Mouse (Mus musculus) gastrocnemius, adult 2 months (tissue): ENCODE results near the gene Itpr2. TPM values are rescaled to one million over a fixed set of nuclear protein-coding genes. Genes with fewer than 3 reads are reported as not detected.

Experiments used
- DNase-seq: peaks from one replicate; pipeline ENCODE4 v3.0.0; 2022
- H3K27ac ChIP-seq: fragments of 200-600 bp; 2 replicates; pipeline ENCODE4 v1.8.1; 2022; ENCODE audit warnings: mild to moderate bottlenecking
- H3K4me3 ChIP-seq: fragments of 200-600 bp; 2 replicates; pipeline ENCODE4 v1.8.1; 2022; ENCODE audit warnings: mild to moderate bottlenecking, moderate library complexity
- CTCF ChIP-seq: fragments of 200-600 bp; IDR thresholded peaks from 2 replicates; pipeline ENCODE4 v1.8.1; 2022; ENCODE audit warnings: antibody characterized with exemption, mild to moderate bottlenecking, moderate library complexity
- intact Hi-C: fragments of 180-260 bp; cut with DNase I; formaldehyde crosslinking; loops from one replicate; pipeline ENCODE4 v1.15.1; 2025
- long read RNA-seq, 2 experiments: library from polyadenylated mRNA; stranded (forward); transcript quantifications; one replicate each; pipeline ENCODE4 v2.0.0; 2021
- total RNA-seq, 2 experiments: library from RNA; stranded (reverse); gene quantifications; 2 replicates each; pipeline ENCODE4 v1.2.3; 2021

Itpr2 gene
- total RNA-seq = 1 to 10 TPM; 7.4 to 9.9 TPM
- long read RNA-seq, experiment 1, partial matches to known transcripts = 0 of 1 reads
- long read RNA-seq, experiment 1, other reads (novel, unspliced or antisense) = 1 of 1 reads
- long read RNA-seq, experiment 2 = 0 reads

DNA sequence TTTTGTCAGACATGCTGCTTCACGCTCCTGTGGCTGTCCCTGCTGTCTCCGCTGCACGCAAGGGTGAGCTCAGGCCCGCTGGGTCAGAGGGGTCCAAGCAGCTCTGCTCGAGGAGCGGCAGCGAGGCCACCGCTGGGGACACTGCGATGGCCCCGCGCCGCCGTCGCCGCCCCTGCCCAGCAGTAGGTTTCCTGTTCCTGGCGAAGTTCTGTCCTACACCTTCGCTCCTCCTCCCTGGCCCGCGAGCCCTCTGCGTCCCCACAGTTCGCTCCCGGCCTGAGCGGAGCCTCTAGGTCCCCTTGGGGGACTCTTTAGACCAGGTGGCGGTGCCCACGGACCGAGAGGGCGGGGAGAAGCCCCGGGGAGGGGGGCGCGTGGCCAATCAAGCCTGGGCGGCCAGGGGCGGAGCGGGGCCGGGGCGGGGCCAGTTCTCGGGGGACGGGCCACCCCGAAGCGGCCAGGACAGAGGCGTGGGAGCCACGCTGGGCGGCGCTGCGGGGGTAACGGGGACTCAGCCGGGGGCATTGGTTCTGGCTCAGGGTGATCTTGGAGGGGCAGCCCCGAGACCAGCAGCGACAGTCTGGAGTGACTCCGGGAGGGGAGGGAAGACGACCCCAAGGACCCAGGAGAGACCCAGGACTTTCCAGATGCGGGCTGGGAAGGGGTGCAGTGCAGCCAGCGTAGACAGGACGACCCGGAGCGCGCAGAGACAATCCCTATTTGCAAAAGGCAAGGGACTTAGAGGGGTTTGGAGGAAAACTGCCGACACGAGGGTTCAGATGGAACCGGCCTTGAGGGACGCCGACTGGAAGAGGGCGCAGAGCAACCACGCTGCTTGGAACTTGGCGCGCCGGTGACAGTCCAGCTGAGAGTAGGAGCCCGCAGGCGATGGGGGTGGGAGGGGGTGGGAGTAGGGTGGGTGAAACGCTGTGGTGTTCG lies at the start of gene Itpr2:
Gene Itpr2, minus strand, starts transcription at position 358 of the 939 bp plus-strand sequence.
- Histone ChIP-seq H3K4me3 (peak within 1 kb of the TSS; percentile 85), H3K27ac (peak within 1 kb of the TSS; percentile 89)
- peak; percentile 97 for DNase-seq
- peak; percentile 53 for TF ChIP-seq CTCF
- intact Hi-C loops = loop anchor here (2.0 to 5.0 kb wide), 3 partner anchors 35 to 91 kb away; partner anchors contain the start of genes Fgfr1op2 and Ints13

DNA sequence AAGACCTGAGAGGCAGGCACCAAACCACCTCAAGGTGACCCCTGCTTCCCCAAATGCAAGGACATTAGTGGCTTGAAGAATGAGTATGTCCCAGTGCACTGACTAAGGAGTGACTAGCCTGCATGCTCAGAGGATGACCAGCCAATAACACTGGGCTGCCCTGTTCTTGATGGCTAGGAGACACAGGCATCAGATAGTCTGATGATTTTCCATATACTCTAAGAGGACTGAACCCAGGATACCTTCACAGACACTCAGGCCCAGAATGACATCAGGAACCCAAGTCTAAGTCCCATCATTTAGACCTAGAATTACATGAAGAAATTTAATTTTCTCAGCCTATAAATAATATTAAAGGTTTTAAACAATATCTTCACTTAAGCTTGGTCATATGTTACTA lies 49.3 kb upstream of the Itpr2 start:
- intact Hi-C loops = loop anchor here (5.0 kb wide), 1 partner anchor 41 kb away; no protein-coding TSS in a partner anchor
- no peak for DNase-seq
- H3K4me3 ChIP-seq = no peak overlapping the region
- no peak overlapping the region for H3K27ac ChIP-seq
- TF ChIP-seq CTCF = no peak

DNA sequence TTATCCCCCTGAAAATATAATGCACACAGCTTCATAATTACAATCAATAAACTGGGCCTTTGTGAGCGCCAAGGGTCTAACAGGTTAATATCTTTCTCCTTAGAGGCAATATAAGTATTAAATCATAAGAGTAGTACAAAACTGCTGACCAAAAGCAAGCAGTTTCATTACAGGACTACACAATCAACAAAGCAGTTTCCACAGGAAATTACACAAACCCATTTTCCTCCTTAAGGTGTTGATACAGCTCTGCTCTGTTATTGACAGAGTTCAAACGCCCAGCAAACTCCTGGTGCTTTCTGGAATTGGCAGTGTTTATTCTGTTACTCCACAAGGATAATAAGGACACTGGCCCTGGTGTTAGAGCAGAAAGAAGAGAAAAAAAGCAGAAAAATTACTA lies 48.4 kb upstream of the Itpr2 start:
- TF ChIP-seq CTCF = no peak
- intact Hi-C loops = loop anchor here (5.0 kb wide), 1 partner anchor 42 kb away; no protein-coding TSS in a partner anchor
- no peak overlapping the region for H3K4me3 ChIP-seq

DNA sequence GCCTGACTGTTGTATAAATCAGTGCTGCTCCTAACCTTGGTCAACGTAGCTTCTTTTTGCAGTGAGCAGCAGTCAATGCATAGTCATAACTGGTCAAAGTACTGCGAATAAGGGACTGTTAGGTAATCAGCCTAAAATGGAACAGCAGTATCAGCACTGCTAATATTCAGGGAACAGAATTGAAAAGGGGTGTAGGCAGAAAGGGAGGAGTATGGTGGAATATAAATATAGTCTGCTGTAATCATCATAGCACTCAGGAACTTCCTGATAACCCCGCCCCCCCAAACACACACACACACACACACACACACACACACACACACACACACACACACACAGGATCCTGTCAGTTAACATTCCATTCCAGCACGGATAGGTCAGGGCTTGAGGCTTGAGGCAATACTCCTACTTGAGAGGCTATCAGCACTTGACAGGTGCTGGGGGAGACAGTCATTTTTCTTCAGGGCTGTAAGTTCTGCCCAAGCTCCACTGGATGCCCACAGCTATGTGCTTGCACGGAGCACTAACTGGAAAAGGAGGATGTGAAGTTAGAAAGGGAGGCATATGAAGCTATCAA lies 43.4 kb upstream of the Itpr2 start:
- H3K27ac ChIP-seq = no peak overlapping the region
- intact Hi-C loops = no loop called here

More for the DNA sequence above, 48.4 kb upstream of the Itpr2 start:
- no peak overlapping the region for H3K27ac ChIP-seq
- DNase-seq = no peak

DNA sequence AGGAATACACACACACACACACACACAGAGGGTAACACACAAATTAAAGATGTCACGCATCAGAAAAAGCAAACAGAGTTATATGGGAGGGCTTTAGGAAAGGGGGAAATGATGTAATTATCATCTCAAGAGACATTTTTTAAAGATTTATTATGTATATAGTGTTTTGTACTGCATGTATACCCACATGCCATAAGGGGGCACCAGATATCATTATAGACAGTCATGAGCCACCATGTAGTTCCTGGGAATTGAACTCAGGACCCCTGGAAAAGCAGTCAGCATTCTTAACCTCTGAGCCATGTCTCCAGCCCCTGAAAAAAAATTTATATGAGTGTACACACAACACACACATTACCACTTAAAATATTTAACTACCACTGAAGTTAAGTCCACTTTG lies 42.6 kb upstream of the Itpr2 start:
- H3K27ac ChIP-seq = no peak overlapping the region

More for the DNA sequence above, 43.4 kb upstream of the Itpr2 start:
- DNase-seq = no peak
- TF ChIP-seq CTCF = no peak
- no peak overlapping the region for H3K4me3 ChIP-seq

DNA sequence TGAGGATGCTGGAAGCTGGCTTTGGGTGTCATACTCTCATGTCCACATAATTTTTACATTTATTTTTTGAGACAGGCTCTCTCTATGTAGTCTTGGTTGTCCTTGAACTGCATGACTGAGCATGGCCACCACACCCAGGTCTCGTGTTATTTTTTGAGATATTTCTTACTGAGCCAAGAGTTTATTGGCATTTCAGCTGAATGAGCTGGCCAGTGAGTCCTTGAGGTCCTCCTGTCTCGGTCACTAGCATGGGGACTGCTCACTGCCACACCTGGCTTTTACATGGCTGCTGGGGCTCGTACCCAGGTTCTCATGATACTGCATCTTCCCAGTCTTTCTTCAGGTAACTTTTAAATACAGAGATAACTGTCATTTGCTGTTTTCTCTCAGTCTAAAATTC lies 38.4 kb upstream of the Itpr2 start:
- H3K27ac ChIP-seq = no peak overlapping the region
- no peak overlapping the region for H3K4me3 ChIP-seq
- TF ChIP-seq CTCF = no peak
- no peak for DNase-seq
- intact Hi-C loops = no loop called here

More for the DNA sequence above, 42.6 kb upstream of the Itpr2 start:
- intact Hi-C loops = no loop called here
- no peak for DNase-seq
- TF ChIP-seq CTCF = no peak
- no peak overlapping the region for H3K4me3 ChIP-seq

DNA sequence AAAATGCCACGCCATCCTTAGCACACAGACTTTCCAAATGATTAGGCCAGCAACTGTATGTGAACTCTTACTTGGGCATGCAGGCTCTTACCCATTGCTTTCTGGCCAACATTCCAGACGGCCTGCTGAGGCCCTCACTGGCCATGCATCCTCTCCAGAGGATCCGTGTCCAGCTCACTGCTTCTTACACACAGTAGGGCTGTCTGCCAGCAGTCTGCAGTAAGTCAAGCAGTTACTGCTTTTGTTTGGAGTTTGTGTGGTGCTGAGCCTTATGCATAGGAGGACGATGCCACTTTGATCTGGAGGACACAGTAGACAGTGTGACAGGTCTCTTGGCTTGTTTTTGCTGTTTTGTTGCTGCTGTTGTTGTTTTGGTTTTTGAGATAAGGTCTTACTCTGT lies 36.6 kb upstream of the Itpr2 start:
- intact Hi-C loops = no loop called here
- H3K4me3 ChIP-seq = no peak overlapping the region
- no peak for DNase-seq
- H3K27ac ChIP-seq = no peak overlapping the region
- no peak for TF ChIP-seq CTCF

DNA sequence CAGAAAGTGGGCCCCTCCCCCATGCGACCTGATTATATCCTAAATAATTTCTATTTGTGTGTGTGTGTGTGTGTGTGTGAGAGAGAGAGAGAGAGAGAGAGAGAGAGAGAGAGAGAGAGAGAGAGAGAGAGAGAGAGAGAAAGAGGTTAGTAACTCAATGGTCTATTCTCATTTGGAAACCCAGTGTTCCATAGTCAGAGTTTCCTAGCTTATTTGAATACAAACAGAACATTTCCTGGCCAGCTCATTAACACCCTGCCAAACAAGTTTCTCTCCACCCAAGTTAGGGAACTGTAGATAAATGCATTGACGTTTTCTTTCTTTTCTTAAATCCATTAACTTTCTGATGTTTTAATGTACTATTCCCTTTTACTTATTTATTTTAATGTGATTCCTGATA lies 36.0 kb upstream of the Itpr2 start:
- Histone ChIP-seq H3K4me3 (no peak overlapping the region), H3K27ac (no peak overlapping the region)
- intact Hi-C loops = no loop called here
- no peak for TF ChIP-seq CTCF
- no peak for DNase-seq

DNA sequence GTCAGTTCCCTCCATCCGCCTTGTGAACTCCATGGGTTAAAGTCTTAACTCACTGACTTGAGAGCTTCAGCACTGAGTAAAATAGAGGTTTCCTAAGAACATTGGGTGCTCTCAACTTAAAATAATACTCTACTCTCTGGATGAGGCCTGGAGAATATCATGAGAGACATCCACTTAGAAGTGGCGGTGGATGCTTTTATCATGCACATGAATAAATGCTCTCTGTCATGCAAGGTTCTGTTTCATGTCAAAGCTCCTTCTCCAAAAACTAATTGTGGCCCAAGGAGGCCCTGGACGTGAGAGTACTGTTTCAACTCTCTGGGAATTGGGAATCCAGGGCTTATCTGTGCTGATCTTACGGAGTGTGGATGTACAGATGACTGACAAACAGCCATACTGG lies 35.1 kb upstream of the Itpr2 start:
- intact Hi-C loops = no loop called here
- Histone ChIP-seq H3K27ac (no peak overlapping the region), H3K4me3 (no peak overlapping the region)
- TF ChIP-seq CTCF = no peak
- DNase-seq = no peak

DNA sequence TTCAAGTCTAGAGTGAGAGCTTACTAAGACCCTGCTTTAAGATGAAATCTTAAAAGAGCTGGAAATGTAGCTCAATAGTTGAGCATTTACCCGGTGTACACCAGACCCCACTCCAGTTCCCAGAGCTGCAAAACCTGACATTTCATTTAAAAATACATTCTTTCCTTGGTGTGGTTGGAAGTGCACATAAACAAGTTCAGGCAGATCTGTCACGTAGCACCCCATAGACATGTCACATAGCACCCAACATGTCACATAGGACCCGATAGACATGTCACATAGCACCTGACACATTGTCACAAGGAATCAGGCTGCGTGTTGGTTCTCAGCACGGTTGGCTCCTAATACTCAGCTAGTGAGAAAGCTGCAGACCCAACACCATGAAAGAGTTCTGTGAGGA lies 33.5 kb upstream of the Itpr2 start:
- no peak for TF ChIP-seq CTCF
- Histone ChIP-seq H3K4me3 (no peak overlapping the region), H3K27ac (no peak overlapping the region)
- intact Hi-C loops = no loop called here
- DNase-seq = no peak

DNA sequence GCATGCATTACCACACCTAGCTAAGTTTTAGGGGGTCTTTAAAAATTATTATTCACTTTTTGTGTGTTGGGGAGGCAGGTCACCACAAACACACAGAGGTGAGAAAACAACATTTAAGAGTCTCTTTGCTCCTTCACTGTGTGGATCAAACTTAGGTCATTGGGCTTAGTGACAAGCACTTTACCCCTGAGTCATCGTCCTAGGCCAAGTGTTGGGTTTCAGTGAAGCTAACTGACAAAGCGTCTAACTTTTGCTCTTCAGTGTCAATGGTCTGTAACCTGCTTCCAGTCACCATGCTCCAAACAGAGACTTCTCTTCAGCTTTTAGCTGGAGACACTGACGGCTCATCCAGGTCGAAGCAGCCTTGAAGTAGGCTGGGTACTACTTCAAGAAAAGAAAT lies 31.1 kb upstream of the Itpr2 start:
- no peak overlapping the region for H3K27ac ChIP-seq
- no peak for TF ChIP-seq CTCF
- H3K4me3 ChIP-seq = no peak overlapping the region
- no peak for DNase-seq
- intact Hi-C loops = no loop called here

DNA sequence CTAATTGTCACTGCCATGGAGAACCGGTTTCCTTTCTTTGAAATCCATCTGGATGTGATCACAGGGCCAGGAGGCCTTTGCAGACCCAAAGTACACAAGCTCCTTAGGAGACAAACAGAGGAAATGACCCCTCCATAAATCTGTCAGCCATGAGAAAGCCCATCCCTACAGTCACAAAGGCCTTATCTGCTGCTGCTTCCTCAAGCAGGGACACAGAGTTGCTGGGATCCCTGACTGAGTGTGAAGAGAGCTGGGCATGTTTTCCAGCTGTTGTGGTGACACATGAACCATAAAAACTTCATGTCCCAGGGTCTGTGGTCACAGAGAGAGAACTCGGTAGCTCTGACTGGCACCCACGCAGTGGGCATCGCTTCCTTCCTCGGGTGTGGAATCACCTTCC lies 28.7 kb upstream of the Itpr2 start:
- Histone ChIP-seq H3K27ac (no peak overlapping the region), H3K4me3 (no peak overlapping the region)
- no peak for DNase-seq
- intact Hi-C loops = no loop called here
- no peak for TF ChIP-seq CTCF

DNA sequence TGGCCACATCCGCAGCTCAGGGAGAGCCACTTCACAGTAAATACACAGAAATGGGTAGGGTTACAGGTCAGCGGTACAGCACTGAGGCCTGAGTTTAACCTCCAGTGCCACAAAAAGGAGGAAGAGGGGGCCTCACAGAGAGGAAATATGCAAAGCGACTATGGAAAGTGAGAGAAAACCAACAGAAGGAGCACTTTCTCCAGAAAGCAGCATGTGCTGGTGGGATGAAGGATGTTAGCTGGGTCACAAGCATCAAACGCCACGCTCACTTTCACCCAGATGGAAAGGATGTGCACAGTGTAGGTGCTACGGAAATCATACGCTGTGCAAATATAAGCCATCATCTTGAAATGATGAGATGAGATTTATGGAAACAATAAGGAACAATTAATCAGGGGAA lies 28.3 kb upstream of the Itpr2 start:
- intact Hi-C loops = no loop called here
- TF ChIP-seq CTCF = no peak
- H3K27ac ChIP-seq = no peak overlapping the region
- H3K4me3 ChIP-seq = no peak overlapping the region
- no peak for DNase-seq
